Mouse (Mus musculus) G1E-ER4 (cell line): Measurements from ENCODE around the gene Supt20. TPM values are rescaled to one million over a fixed set of nuclear protein-coding genes. Genes with fewer than 3 reads are reported as not detected.

Source experiments
- GATA1 ChIP-seq: IDR thresholded peaks from one replicate; pipeline ENCODE4 v1.8.0; 2012; ENCODE audit warnings: low read length, inconsistent platforms
- polyA plus RNA-seq: library from polyadenylated mRNA; stranded (reverse); fragments of >175 nt; gene quantifications from 2 replicates; pipeline ENCODE4 v1.2.3, GENCODE M21; 2012

Supt20 gene
- polyA plus RNA-seq = 2.8 and 6.0 TPM in 2 replicates

DNA sequence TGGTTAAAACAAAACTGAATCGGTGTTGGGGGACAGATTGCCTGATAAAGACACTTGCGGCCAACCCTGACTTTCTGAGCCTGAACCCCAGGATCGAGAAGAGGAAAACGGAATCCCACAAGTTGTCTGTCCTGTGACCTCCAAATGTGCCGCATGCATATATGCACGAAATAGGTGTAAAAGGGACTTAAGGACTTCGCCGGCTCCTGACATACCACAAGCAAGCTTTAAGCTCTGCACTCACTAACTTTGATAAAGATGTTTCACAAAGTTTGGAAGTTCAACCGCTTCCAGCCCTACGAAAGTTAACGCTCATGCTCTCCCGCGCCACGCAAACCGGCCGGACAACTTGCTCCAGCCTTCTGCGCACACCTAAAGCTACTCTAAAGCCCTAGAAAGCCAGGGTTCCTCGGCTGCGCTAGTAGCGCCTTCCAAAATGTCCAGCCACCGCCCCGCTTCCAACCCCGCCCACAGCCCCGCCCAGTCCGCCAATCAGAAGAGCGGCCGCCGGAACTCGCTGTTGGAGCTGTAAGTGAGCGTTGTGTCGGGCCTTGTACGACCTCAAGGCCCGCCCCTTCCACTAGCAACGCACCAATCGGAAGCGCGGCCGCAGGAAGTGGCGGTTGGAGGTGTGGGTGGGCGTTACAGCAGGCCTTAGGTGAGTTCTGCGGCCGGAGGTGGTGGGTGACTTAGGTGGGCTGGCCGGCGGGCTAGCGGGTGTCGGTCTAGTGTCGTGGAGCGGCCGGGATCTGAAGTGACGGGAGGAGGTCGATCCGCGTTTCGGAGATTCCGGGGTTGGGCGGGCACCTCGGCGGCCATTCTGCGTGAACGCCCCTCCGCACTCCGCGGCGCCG is at the start of gene Supt20:
Gene Supt20, plus strand, starts transcription at position 606 of the 854 bp plus-strand sequence.
- no peak for TF ChIP-seq GATA1

GRCm38 (mm10) chr3:54642851-54643250 is 49.8 kb upstream of the Supt20 start:
- no peak for TF ChIP-seq GATA1

GRCm38 (mm10) chr3:54647583-54647982 is 45.0 kb upstream of the Supt20 start:
- no peak for TF ChIP-seq GATA1

DNA sequence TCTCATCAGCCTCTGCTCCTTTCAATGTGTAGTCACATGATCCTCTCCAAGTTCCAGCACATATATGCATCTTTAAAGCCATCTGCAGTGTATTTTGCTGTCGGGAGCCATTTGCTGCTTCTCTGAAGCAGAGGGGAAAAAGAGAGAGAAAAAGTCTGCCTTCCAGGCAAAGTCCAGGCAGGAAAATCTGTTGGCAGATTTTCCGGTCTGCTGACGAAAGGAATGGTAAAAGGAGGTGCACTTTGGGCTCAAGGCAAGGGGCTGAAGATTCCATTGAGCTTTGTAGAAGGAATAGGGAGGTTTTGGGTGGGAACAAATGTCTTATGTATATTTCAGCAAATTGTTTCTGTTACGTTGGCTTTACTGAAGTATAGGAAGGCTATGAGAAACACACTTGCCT is 41.0 kb upstream of the Supt20 start:
- no peak for TF ChIP-seq GATA1

DNA sequence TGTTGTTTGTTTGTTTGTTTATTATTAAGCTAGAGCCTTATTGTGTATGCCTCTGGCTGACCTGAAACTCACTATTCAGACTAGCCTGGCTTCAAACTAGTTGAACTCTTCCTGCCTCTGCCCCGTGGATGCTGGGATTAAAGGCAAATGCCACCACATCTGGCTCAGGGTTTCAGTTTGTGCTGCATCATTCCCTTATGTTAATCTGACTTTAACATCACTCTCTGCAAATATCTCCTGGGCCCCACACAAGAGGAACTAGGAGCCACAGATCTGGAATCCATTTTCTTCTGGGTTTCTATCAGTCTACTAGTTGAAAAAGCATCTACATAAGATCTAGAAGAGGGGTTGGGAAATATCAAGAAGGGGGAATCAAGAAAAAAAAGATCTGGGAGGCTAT is 38.4 kb upstream of the Supt20 start:
- no peak for TF ChIP-seq GATA1

DNA sequence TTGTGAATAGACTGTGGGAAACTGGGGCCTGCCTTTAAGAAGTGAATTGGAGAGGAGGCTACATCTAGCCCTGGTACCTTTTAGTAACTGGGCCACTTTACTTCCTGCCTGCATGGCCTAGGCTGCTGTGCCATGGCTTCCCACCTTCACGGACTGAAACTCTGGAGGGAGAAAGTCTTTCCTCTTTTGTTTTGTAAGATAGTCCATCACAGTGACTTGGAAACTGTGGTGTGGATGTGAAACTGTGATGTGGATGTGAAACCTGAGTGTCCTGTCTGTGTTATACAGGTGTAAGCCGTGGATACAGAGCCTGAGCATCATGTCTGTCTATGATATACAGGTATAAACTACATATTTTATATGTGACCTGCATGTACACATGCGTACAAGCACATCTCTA is 35.5 kb upstream of the Supt20 start:
- no peak for TF ChIP-seq GATA1

- TF ChIP-seq GATA1 = no peak
These were observed 34.5 kb upstream of the Supt20 start for GRCm38 (mm10) chr3:54657888-54658626.

DNA sequence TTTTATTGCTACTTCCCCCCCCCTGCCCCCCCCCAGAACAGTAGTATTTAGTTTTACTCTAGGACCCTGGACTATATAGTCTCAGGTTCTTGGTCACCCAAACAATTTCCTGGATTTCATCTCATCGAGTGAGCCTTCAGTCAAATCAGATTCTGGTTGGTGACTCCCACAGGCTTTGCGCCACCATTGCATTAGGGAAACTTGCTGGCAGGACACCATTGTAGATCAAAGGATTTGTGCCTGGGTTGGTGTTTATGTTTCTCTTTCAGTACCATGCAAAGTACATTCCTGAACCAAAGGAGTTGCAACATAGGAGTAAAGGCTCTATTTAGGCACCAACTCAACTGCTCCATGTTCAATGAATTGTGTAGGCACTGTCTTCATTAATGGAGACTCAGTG is 32.9 kb upstream of the Supt20 start:
- TF ChIP-seq GATA1 = no peak

- no peak for TF ChIP-seq GATA1
These were observed 30.2 kb upstream of the Supt20 start for GRCm38 (mm10) chr3:54662411-54662810.

- no peak for TF ChIP-seq GATA1
These were observed 24.5 kb upstream of the Supt20 start for GRCm38 (mm10) chr3:54668141-54668540.

DNA sequence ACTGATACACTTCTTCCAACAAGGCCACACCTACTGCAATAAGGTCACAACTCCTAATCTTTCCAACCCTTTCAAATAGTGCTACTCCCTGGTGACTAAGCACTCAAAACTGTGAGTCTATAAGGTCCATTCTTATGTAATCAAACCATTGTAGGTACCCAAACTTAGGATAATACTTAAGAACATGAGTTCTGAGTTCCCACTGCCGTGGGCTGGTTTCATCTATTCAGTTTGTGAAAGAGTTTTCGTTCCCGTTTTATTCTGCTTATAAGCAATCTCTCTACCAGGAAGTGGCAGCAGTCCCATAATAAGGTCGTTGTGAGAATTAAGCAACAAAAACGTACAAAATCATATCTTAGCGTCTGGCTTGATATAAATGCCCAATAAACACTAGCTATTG is 23.9 kb upstream of the Supt20 start:
- no peak for TF ChIP-seq GATA1

DNA sequence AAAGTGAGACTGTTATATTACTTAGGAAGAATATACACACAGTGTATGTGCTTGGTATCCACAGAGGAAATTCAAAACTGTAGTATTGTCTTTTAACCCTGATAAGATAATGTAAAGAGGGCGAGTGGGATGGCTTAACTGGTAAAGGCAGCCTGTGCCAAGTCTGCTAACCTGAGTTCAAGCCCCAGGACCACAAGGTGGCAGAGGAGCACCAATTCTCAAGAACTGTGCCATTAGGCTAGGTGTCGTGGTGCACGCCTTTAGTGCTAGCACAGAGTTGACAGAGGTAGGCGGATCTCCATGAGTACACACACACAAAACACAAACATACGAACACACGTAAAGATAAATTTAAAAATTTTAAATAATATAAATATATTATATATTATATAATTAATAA is 23.0 kb upstream of the Supt20 start:
- no peak for TF ChIP-seq GATA1

DNA sequence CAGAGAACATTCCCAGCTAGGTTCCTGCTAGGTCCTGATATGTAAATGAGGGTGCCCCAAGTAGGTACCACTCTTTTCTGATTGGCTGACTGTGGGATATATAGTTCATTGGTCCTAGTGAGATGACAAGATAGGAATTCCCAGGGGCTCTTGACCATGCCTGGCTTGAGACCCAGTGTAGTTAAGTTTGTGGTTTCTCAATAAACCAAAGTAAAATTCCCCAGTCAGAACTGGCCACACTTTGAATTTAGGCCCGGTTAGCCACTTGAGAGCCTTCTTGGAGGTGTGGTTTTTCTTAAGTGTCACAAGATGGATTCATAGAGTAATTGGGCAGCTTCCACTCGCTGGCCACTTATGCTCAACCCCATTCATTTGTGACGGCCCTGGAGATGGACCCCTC is 20.5 kb upstream of the Supt20 start:
- no peak for TF ChIP-seq GATA1

GRCm38 (mm10) chr3:54672557-54673529 is 19.8 kb upstream of the Supt20 start:
- TF ChIP-seq GATA1 = no peak

DNA sequence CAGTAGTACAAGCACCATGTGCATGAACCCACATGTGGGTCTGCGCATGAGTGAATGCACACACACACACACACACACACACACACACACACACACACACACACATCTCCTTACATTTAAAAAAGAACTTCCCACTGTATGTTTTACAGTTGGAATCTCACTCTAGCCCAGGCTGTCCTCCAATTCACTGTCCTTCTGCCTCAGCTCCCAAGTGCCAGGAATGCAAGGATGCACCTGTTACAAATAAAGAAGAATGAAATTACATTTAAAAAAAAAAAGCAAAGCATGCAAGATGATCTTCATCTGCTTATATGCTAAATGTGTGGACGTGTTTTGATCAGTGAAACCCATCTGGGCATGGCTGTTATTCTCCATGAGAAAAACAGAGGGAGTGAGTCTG is 15.8 kb upstream of the Supt20 start:
- TF ChIP-seq GATA1 = no peak
